Mouse (Mus musculus) E14TG2a.4 (cell line): ENCODE results near the gene Glis1.

Experiments used
- H3K27me3 ChIP-seq: 2 replicates; pipeline ENCODE4 v1.6.1; 2014; ENCODE audit warnings: low read length, control low read depth; ENCODE audit not compliant: insufficient read depth
- H3K36me3 ChIP-seq: 2 replicates; pipeline ENCODE4 v1.6.1; 2014; ENCODE audit warnings: low read length, control low read depth; ENCODE audit not compliant: insufficient read depth
- H3K4me1 ChIP-seq: replicated peaks from 2 replicates; pipeline ENCODE4 v1.6.1; 2014; ENCODE audit warnings: low read depth, low read length, control low read depth
- H3K4me3 ChIP-seq: replicated peaks from 2 replicates; pipeline ENCODE4 v1.5.1; 2014; ENCODE audit warnings: mild to moderate bottlenecking, low read length
- H3K9me3 ChIP-seq: 2 replicates; pipeline ENCODE4 v1.6.1; 2014; ENCODE audit warnings: low read length, control low read depth
- CTCF ChIP-seq: conservative IDR thresholded peaks from 2 replicates; pipeline ENCODE4 v1.5.1; 2014; ENCODE audit warnings: low read length
- NANOG ChIP-seq: IDR thresholded peaks from 2 replicates; pipeline ENCODE4 v1.6.1; 2014; ENCODE audit warnings: borderline replicate concordance, low read length, mixed read lengths
- POU5F1 ChIP-seq: IDR thresholded peaks from 2 replicates; pipeline ENCODE4 v1.6.1; 2014; ENCODE audit warnings: low read length, borderline replicate concordance

Gene Glis1

GRCm38 (mm10) chr4:107541821-107542220, 107.4 kb downstream of the Glis1 start:
- no peaks in the 10 kb centered on the region for H3K9me3 ChIP-seq
- TF ChIP-seq CTCF, result no peak
- no peak for TF ChIP-seq POU5F1
- no peak for TF ChIP-seq NANOG
- no peaks in the 10 kb centered on the region for H3K4me1 ChIP-seq
- peaks cover 4% of the 10 kb centered on the region; the same call in 1 of the 2 replicates for H3K27me3 ChIP-seq
- no peaks in the 10 kb centered on the region for H3K36me3 ChIP-seq
- H3K4me3 ChIP-seq, result no peak overlapping the region

- H3K27me3 ChIP-seq, result no peaks in the 10 kb centered on the region
- H3K4me3 ChIP-seq, result no peak overlapping the region
- no peak for TF ChIP-seq CTCF
- TF ChIP-seq POU5F1, result no peak
- TF ChIP-seq NANOG, result no peak
- H3K4me1 ChIP-seq, result no peaks in the 10 kb centered on the region
- no peaks in the 10 kb centered on the region for H3K9me3 ChIP-seq
- H3K36me3 ChIP-seq, result no peaks in the 10 kb centered on the region
Measured at GRCm38 (mm10) chr4:107544843-107545242, 110.5 kb downstream of the Glis1 start.

GRCm38 (mm10) chr4:107545726-107546125, 111.3 kb downstream of the Glis1 start:
- H3K36me3 ChIP-seq, result no peaks in the 10 kb centered on the region
- no peak overlapping the region for H3K4me3 ChIP-seq
- TF ChIP-seq CTCF (no peak), NANOG (no peak), POU5F1 (no peak)
- H3K9me3 ChIP-seq, result no peaks in the 10 kb centered on the region
- no peaks in the 10 kb centered on the region for H3K27me3 ChIP-seq
- H3K4me1 ChIP-seq, result no peaks in the 10 kb centered on the region

- no peaks in the 10 kb centered on the region for H3K9me3 ChIP-seq
- no peaks in the 10 kb centered on the region for H3K36me3 ChIP-seq
- peak overlapping the region; percentile 23; the same call in 1 of the 2 replicates for H3K4me3 ChIP-seq
- H3K4me1 ChIP-seq, result no peaks in the 10 kb centered on the region
- TF ChIP-seq POU5F1 (no peak), CTCF (no peak), NANOG (no peak)
- H3K27me3 ChIP-seq, result no peaks in the 10 kb centered on the region
Measured at GRCm38 (mm10) chr4:107546525-107546924, 112.1 kb downstream of the Glis1 start.

GRCm38 (mm10) chr4:107550096-107550495, 115.7 kb downstream of the Glis1 start:
- Histone ChIP-seq H3K4me1 (no peaks in the 10 kb centered on the region), H3K4me3 (no peak overlapping the region), H3K36me3 (no peaks in the 10 kb centered on the region), H3K27me3 (no peaks in the 10 kb centered on the region), H3K9me3 (no peaks in the 10 kb centered on the region)
- TF ChIP-seq POU5F1 (no peak), NANOG (no peak), CTCF (no peak)

- Histone ChIP-seq H3K4me3 (no peak overlapping the region), H3K27me3 (no peaks in the 10 kb centered on the region), H3K36me3 (no peaks in the 10 kb centered on the region), H3K4me1 (no peaks in the 10 kb centered on the region), H3K9me3 (no peaks in the 10 kb centered on the region)
- TF ChIP-seq NANOG (no peak), CTCF (no peak), POU5F1 (no peak)
Measured at GRCm38 (mm10) chr4:107550546-107550945, 116.2 kb downstream of the Glis1 start.

- Histone ChIP-seq H3K9me3 (no peaks in the 10 kb centered on the region), H3K4me1 (no peaks in the 10 kb centered on the region), H3K4me3 (no peak overlapping the region), H3K27me3 (0 out of 2 replicates have a peak, but pooled peaks cover 2% of the 10 kb centered on the region), H3K36me3 (no peaks in the 10 kb centered on the region)
- TF ChIP-seq POU5F1 (no peak), CTCF (no peak), NANOG (no peak)
Measured at GRCm38 (mm10) chr4:107552696-107553095, 118.3 kb downstream of the Glis1 start.

- Histone ChIP-seq H3K4me1 (no peaks in the 10 kb centered on the region), H3K27me3 (0 out of 2 replicates have a peak, but pooled peaks cover 2% of the 10 kb centered on the region), H3K4me3 (no peak overlapping the region), H3K36me3 (no peaks in the 10 kb centered on the region), H3K9me3 (no peaks in the 10 kb centered on the region)
- TF ChIP-seq NANOG, result no peak
- no peak for TF ChIP-seq POU5F1
- TF ChIP-seq CTCF, result no peak
Measured at GRCm38 (mm10) chr4:107553774-107554173, 119.4 kb downstream of the Glis1 start.

- no peaks in the 10 kb centered on the region for H3K4me1 ChIP-seq
- H3K4me3 ChIP-seq, result no peak overlapping the region
- no peaks in the 10 kb centered on the region for H3K36me3 ChIP-seq
- 0 out of 2 replicates have a peak, but pooled peaks cover 2% of the 10 kb centered on the region for H3K27me3 ChIP-seq
- TF ChIP-seq CTCF (no peak), NANOG (no peak), POU5F1 (no peak)
- no peaks in the 10 kb centered on the region for H3K9me3 ChIP-seq
Measured at GRCm38 (mm10) chr4:107558801-107559200, 124.4 kb downstream of the Glis1 start.
